Mouse (Mus musculus) liver, embryonic 13.5 days (tissue): ENCODE results near the gene Sema6d. TPM values are rescaled to one million over a fixed set of nuclear protein-coding genes. Genes with fewer than 3 reads are reported as not detected.

Experiments used
- ATAC-seq: fragments of 200-750 bp; cut with Nextera tagmentation; 2 replicates; pipeline ENCODE4 v1.8.0; 2017; ENCODE audit warnings: low read depth, mild to moderate bottlenecking, moderate number of reproducible peaks, moderate library complexity
- DNase-seq: peaks from one replicate; pipeline ENCODE4 v3.0.0; 2022
- H3K27ac ChIP-seq: fragments of 300-500 bp; sonication (generic); 2 replicates; pipeline ENCODE4 v1.5.1; 2015; ENCODE audit warnings: moderate library complexity, mild to moderate bottlenecking, inconsistent platforms
- H3K27me3 ChIP-seq: fragments of 300-500 bp; sonication (generic); 2 replicates; pipeline ENCODE4 v1.6.1; 2015; ENCODE audit warnings: mild to moderate bottlenecking, inconsistent platforms
- H3K36me3 ChIP-seq: fragments of 300-500 bp; sonication (generic); 2 replicates; pipeline ENCODE4 v1.6.1; 2015; ENCODE audit warnings: mild to moderate bottlenecking, inconsistent platforms
- H3K4me1 ChIP-seq: fragments of 300-500 bp; sonication (generic); replicated peaks from 2 replicates; pipeline ENCODE4 v1.6.1; 2015; ENCODE audit warnings: inconsistent platforms
- H3K4me2 ChIP-seq: fragments of 300-500 bp; sonication (generic); 2 replicates; pipeline ENCODE4 v1.6.1; 2015; ENCODE audit warnings: inconsistent platforms, mild to moderate bottlenecking, moderate library complexity
- H3K4me3 ChIP-seq: fragments of 300-500 bp; sonication (generic); replicated peaks from 2 replicates; pipeline ENCODE4 v1.5.1; 2015; ENCODE audit warnings: mild to moderate bottlenecking, inconsistent platforms
- H3K9ac ChIP-seq: fragments of 300-500 bp; sonication (generic); 2 replicates; pipeline ENCODE4 v1.6.1; 2015; ENCODE audit warnings: mild to moderate bottlenecking, inconsistent platforms
- H3K9me3 ChIP-seq: fragments of 300-500 bp; sonication (generic); replicated peaks from 2 replicates; pipeline ENCODE4 v1.6.1; 2016; ENCODE audit warnings: inconsistent platforms
- WGBS: fragments of 180-500 bp; shearing (Covaris S2); methylation state at CpG from one replicate; pipeline ENCODE4 v1.1.7; 2015; ENCODE audit not compliant: insufficient replicate concordance; 5-methylcytosine and 5-hydroxymethylcytosine counted together
- polyA plus RNA-seq: library from polyadenylated mRNA; unstranded; fragments of >200 nt; fragmentation: Nextera tagmentation; extraction: Ambion mirVana; gene quantifications from 2 replicates; pipeline ENCODE4 v1.2.1, GENCODE M21; 2015

Gene Sema6d
- polyA plus RNA-seq, 1 experiment from 2014 or later = 2.8 TPM

DNA sequence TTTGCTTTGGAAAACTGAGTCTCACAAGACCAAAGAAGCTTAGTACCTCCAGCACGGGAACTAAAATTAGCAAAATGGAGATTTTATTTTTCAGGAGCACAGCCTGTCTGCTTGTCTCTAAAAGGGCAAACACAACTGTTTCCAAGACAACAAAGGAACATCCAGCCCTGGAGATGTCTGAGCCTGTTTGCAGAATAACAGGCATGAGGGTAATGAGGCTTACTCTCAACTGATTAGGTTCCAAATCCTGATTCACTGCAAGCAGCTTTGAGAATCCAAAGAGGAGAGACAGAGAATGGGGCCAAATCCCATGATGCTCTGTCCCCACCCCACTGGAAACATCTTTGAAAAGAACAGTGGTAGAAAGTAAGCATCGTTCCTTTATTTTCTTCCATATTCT, 440.7 kb downstream of the Sema6d start:
- H3K27me3 ChIP-seq = no peaks in the 10 kb centered on the region
- 60% methylated on average over 2 of the region's 2 CpGs for WGBS
- H3K36me3 ChIP-seq = no peaks in the 10 kb centered on the region
- DNase-seq (no peak), ATAC-seq (no peak)
- no peaks in the 10 kb centered on the region for H3K4me1 ChIP-seq
- no peak overlapping the region for H3K4me3 ChIP-seq
- H3K9ac ChIP-seq = no peak overlapping the region
- no peak overlapping the region for H3K27ac ChIP-seq
- no peak overlapping the region for H3K4me2 ChIP-seq
- no peaks in the 10 kb centered on the region for H3K9me3 ChIP-seq

DNA sequence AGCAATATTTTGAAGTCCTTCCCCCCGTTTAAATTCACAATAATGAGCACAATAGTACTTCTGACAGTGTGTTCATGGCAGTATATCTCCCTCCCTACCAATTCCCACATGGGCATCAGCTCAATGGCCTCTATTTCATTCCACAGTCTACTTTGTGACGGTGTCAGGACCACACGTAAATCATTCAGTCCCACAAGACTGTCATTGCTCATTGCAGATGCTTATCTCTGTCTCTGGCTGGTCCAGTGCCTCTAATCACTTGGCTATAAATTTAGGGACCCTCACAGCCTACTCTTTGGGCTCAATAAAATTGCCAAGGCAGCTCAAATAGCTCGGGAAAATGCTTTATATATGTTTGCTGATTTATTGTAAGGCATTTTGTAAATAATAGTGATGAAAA, 441.3 kb downstream of the Sema6d start:
- DNase-seq (no peak), ATAC-seq (no peak)
- Histone ChIP-seq H3K9ac (no peak overlapping the region), H3K9me3 (no peaks in the 10 kb centered on the region), H3K36me3 (no peaks in the 10 kb centered on the region), H3K4me3 (no peak overlapping the region), H3K27me3 (no peaks in the 10 kb centered on the region), H3K4me1 (no peaks in the 10 kb centered on the region), H3K27ac (no peak overlapping the region), H3K4me2 (no peak overlapping the region)
- 45% methylated on average over 4 of the region's 4 CpGs for WGBS

DNA sequence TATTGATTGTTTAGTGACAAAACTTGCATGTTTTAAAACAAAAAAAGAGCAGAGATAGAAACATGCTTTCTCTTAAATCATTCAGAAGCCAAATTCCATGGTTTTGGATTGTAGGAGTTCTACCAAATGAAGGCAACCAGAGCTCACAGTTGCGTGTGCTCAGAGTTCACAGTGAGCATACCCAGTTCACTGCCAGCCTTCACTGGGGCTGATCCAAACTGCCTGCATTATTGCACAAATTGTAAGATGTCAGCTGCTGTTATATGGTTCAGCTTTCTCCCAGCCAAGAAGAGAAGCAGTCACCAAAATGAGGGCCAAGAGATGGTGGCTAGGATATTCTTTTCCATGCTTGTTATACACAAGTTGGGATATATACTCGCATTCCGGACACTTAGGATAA, 443.1 kb downstream of the Sema6d start:
- Histone ChIP-seq H3K27ac (no peak overlapping the region), H3K4me2 (no peak overlapping the region), H3K4me1 (no peaks in the 10 kb centered on the region), H3K9me3 (no peaks in the 10 kb centered on the region), H3K36me3 (no peaks in the 10 kb centered on the region), H3K27me3 (no peaks in the 10 kb centered on the region), H3K4me3 (no peak overlapping the region), H3K9ac (no peak overlapping the region)
- WGBS = 73% methylated on average over 3 of the region's 3 CpGs
- DNase-seq (no peak), ATAC-seq (no peak)

DNA sequence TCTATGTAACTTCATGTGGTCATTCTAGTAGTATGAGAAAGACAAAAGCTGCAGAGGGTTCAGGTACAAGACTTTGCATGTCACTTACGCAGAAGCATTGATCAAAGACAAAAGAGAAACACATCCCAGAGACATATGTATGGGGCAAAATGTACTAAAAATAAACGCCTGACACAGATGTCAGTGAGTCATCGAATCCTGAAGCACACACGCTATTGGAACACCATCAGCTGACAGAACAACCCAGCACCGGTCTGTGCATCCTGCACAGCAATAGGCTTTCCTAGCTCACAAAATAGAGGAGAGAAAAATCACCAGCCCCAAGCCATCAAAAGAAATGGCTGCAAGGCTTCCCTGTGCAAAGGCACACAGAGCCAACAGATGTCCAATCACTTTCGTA, 443.8 kb downstream of the Sema6d start:
- Histone ChIP-seq H3K9ac (no peak overlapping the region), H3K27me3 (no peaks in the 10 kb centered on the region), H3K4me1 (no peaks in the 10 kb centered on the region), H3K9me3 (no peaks in the 10 kb centered on the region), H3K27ac (no peak overlapping the region), H3K4me2 (no peak overlapping the region), H3K4me3 (no peak overlapping the region), H3K36me3 (no peaks in the 10 kb centered on the region)
- DNase-seq (no peak), ATAC-seq (no peak)
- WGBS = 66% methylated on average over 6 of the region's 6 CpGs

DNA sequence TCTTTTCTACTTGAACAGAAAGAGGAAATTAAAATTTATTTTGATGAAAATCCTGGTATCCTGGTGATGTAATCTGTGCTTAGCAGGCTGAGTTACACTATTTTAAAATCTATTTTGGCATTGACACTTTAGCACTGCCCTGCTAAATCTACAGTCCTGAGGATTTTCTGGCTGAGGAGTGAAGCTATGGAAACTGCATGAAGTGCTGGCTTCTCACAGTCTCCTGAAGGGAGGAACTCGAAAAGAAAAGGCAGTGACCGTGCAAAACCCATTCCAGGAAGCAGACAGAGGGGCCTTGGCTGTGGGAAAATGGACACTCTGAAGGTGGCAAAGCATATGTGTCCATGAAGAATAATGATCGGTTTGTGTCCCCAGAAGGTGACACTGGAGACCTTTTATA, 460.5 kb downstream of the Sema6d start:
- WGBS = 37% methylated on average over 3 of the region's 3 CpGs
- Histone ChIP-seq H3K36me3 (no peaks in the 10 kb centered on the region), H3K4me1 (no peaks in the 10 kb centered on the region), H3K9me3 (no peaks in the 10 kb centered on the region), H3K9ac (no peak overlapping the region), H3K4me2 (no peak overlapping the region), H3K27me3 (no peaks in the 10 kb centered on the region), H3K27ac (no peak overlapping the region), H3K4me3 (no peak overlapping the region)
- ATAC-seq (no peak), DNase-seq (no peak)

DNA sequence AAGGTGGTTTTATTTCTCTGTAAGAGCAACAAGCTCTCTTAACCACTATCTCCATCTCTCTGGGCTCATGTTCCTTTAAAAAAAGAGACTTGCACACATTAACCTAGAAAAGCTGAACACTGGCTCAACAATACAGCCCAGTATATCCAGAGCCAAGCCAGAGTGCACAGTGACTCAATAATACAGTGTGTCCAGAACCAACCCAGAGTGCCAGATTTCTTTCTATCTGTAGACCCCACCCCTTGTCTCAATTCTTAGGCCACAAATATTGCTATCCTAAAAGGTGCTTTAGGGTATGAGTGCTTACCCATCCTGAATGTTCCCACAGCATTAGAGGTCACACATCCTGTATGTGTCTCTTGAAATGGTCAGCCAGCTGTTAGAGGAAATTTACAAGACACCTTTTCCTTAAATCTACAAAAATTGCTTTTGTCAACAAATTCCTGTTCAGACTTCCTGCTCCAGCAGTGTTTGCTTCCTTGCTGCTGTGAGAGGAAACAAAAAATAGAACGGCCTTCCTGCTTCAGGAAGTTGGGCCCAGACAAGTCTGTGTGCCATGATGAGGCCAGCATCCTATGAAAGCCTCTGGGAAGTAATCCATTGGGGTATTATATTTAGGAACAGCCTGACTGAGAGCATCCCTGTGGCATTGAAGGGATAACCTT, 465.1 kb downstream of the Sema6d start:
- DNase-seq (no peak), ATAC-seq (0 out of 2 replicates have a peak, but pooled peaks have one; percentile 34)
- Histone ChIP-seq H3K36me3 (no peaks in the 10 kb centered on the region), H3K9ac (no peak overlapping the region), H3K4me1 (no peaks in the 10 kb centered on the region), H3K9me3 (no peaks in the 10 kb centered on the region), H3K4me3 (no peak overlapping the region), H3K27ac (no peak overlapping the region; the same call in 1 of the 2 replicates), H3K4me2 (no peak overlapping the region), H3K27me3 (no peaks in the 10 kb centered on the region)
- WGBS = 16% methylated on average over 1 of the region's 1 CpGs

DNA sequence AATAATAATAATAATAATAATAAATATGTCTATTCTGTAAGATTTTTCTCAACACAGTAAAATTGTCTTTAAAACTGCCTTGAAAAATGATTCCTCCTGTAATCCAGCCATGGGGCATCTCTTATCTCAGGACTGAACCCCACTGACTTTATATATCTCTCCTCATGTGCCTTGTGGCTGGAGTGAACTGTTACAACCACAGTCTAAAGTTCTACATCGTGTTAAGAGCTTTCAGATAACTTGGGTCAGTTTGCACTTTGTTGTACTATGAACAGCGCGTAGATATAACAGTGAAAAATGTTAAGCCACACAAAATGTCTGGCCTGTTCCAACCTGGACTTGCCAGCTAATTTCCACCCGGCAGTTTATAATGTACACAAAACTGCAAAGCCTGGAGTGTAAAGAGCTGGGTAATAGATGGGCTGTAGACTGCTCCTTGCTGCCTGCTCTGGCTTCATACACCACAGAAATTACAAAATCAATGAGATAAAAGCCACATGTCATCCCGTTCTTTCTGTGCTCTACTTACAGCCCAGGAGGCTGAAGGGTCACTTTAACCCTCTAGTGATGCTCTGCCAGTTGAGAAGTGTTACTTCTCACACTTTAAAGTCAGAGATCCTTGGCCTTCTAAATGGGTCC, 467.2 kb downstream of the Sema6d start:
- no peak overlapping the region for H3K9ac ChIP-seq
- no peaks in the 10 kb centered on the region for H3K36me3 ChIP-seq
- 60% methylated on average over 5 of the region's 5 CpGs for whole genome bisulfite sequencing
- no peak for ATAC-seq
- no peak overlapping the region for H3K27ac ChIP-seq
- H3K4me2 ChIP-seq = no peak overlapping the region
- H3K4me3 ChIP-seq = no peak overlapping the region
- no peaks in the 10 kb centered on the region for H3K4me1 ChIP-seq
- DNase-seq = no peak
- no peaks in the 10 kb centered on the region for H3K9me3 ChIP-seq
- H3K27me3 ChIP-seq = no peaks in the 10 kb centered on the region

DNA sequence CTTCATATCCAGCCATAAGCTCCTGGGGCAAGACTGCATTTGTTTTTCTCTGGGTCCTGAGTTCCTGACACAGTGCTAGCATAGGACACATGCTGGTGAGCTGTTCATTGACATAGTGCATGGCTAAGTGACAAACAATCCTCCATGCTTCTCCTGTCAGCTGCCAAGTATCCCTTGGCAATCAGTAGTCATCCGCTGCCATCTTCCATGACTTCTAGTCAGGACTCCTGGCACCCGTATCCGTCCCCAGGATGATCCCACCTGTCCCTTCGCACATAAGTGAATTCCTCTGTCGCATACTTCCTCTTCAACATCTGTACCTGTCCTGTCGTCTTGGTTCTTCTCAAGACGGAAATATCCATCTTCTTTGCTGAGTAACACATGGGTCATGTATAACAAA, 468.3 kb downstream of the Sema6d start:
- no peaks in the 10 kb centered on the region for H3K27me3 ChIP-seq
- no peak for ATAC-seq
- no peaks in the 10 kb centered on the region for H3K36me3 ChIP-seq
- no peak for DNase-seq
- H3K4me3 ChIP-seq = no peak overlapping the region
- H3K4me1 ChIP-seq = no peaks in the 10 kb centered on the region
- WGBS = 74% methylated on average over 7 of the region's 7 CpGs
- H3K9me3 ChIP-seq = no peaks in the 10 kb centered on the region
- no peak overlapping the region for H3K9ac ChIP-seq
- no peak overlapping the region for H3K4me2 ChIP-seq
- no peak overlapping the region for H3K27ac ChIP-seq

DNA sequence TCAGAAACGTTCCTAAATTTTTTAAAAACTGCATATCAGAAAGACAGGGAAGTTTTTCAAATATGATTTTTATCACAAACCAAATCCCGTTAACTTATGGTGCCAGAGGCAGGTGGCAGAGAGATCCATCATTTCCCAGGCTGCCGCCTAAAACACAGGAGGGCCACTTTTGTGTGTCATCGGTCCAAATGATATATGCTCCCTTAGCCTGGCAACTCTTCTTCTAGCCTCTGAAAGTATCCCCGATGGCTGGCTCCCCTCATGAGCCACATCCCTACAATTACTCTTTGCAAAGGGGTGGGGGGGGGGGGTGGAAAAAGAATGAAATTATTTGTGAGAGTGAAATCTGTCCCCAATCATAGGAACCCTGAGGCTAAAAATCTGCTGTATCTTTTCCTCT, 471.9 kb downstream of the Sema6d start:
- 59% methylated on average over 5 of the region's 5 CpGs for WGBS
- H3K9ac ChIP-seq = no peak overlapping the region

DNA sequence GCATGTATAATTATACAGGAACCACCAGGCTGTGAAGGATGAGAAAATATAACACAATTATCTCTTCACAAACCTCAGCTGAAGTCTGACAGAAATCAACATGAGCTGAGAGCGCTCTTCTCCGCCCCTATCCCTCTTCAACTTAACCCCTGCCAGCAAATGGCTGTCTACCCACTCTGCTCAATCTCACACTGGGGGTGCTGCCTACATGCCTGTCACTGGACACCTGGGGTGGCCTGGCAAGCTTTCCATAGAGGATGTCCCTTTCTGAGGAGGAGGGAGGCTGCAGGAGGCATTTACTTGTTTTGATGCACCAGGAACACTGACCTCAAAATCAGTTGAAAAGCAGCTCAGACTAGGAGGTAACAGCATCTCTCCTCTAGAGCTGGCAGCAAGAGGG, 472.3 kb downstream of the Sema6d start:
- no peak for DNase-seq
- Histone ChIP-seq H3K4me1 (no peaks in the 10 kb centered on the region), H3K27me3 (no peaks in the 10 kb centered on the region), H3K4me3 (no peak overlapping the region), H3K27ac (no peak overlapping the region), H3K36me3 (no peaks in the 10 kb centered on the region), H3K9me3 (no peaks in the 10 kb centered on the region), H3K4me2 (no peak overlapping the region), H3K9ac (no peak overlapping the region)
- WGBS = 80% methylated on average over 2 of the region's 2 CpGs
- no peak for ATAC-seq

More for the DNA sequence above, 471.9 kb downstream of the Sema6d start:
- Histone ChIP-seq H3K4me1 (no peaks in the 10 kb centered on the region), H3K27me3 (no peaks in the 10 kb centered on the region), H3K36me3 (no peaks in the 10 kb centered on the region), H3K4me2 (no peak overlapping the region), H3K27ac (no peak overlapping the region), H3K4me3 (no peak overlapping the region), H3K9me3 (no peaks in the 10 kb centered on the region)
- ATAC-seq (no peak), DNase-seq (no peak)

DNA sequence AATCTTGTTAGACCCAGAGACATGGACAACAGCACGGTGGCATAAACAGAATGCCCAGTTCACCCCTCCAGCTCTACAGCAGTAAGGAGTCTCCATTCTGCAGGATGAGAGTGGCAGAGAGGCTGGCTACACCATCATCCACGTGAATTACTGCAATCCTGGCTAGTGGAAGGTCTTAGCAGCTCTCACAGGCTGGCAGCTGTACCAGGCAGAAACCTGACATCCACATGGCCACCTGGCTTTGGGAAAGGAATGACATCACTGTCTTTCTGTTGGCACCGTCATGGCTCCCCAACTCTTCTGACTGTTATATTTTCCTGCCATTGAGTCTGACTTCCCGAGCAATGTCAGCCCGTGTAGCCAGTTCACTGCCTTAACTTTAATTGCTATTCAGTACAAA, 474.0 kb downstream of the Sema6d start:
- no peaks in the 10 kb centered on the region for H3K9me3 ChIP-seq
- no peak for ATAC-seq
- H3K4me1 ChIP-seq = no peaks in the 10 kb centered on the region
- no peak for DNase-seq
- no peak overlapping the region for H3K4me3 ChIP-seq
- WGBS = 63% methylated on average over 5 of the region's 5 CpGs
- no peaks in the 10 kb centered on the region for H3K27me3 ChIP-seq
- H3K27ac ChIP-seq = no peak overlapping the region
- no peak overlapping the region for H3K4me2 ChIP-seq
- no peaks in the 10 kb centered on the region for H3K36me3 ChIP-seq
- H3K9ac ChIP-seq = no peak overlapping the region

DNA sequence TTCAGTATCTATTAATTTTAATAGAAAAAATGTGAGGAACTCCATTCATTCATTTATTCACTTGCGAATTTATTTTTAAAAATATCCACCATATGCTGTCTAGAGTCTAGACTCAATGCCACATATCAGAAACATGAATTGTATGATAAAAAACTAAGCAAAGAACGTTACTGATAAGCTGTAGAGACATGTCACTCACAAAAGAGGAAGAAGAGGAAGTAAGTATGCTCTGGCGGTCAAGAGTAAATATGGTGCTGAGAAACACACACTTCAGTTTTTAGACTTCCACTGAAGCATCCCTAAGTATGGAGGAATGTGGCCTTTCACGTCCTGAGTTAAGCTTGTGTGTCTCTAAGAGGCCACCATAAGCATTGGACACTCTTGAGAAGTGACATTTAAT, 484.0 kb downstream of the Sema6d start:
- ATAC-seq = no peak
- WGBS = 19% methylated on average over 4 of the region's 4 CpGs

More for the DNA sequence above, 484.0 kb downstream of the Sema6d start:
- Histone ChIP-seq H3K36me3 (no peaks in the 10 kb centered on the region), H3K9me3 (no peaks in the 10 kb centered on the region), H3K4me2 (no peak overlapping the region), H3K4me3 (no peak overlapping the region), H3K4me1 (no peaks in the 10 kb centered on the region), H3K27me3 (no peaks in the 10 kb centered on the region), H3K9ac (no peak overlapping the region), H3K27ac (no peak overlapping the region)
- no peak for DNase-seq
